Mouse (Mus musculus) liver, adult 2 months (tissue): ENCODE measurements around the gene Grb14. TPM values are rescaled to one million over a fixed set of nuclear protein-coding genes. Genes with fewer than 3 reads are reported as not detected.

Experiments
- DNase-seq: peaks from one replicate; pipeline ENCODE4 v3.0.0-alpha.2; 2011; ENCODE audit warnings: low read depth, low spot score; ENCODE audit errors: extremely low read depth
- H3K27ac ChIP-seq: fragments of 200-500 bp; replicated peaks from 2 replicates; pipeline ENCODE4 v1.5.1; 2012; ENCODE audit warnings: low read depth, mild to moderate bottlenecking, control low read depth, inconsistent platforms, low read length; ENCODE audit not compliant: insufficient read depth
- H3K27me3 ChIP-seq: fragments of 200-500 bp; 2 replicates; pipeline ENCODE4 v1.6.1; 2012; ENCODE audit warnings: mild to moderate bottlenecking, moderate library complexity, low read length, inconsistent platforms; ENCODE audit not compliant: control insufficient read depth, insufficient read depth
- H3K36me3 ChIP-seq: fragments of 200-500 bp; 2 replicates; pipeline ENCODE4 v1.6.1; 2012; ENCODE audit warnings: low read length, inconsistent platforms; ENCODE audit not compliant: control insufficient read depth, insufficient read depth
- H3K4me1 ChIP-seq: fragments of 200-500 bp; 2 replicates; pipeline ENCODE4 v1.6.1; 2011; ENCODE audit warnings: low read length; ENCODE audit not compliant: control insufficient read depth, insufficient read depth
- H3K4me3 ChIP-seq: fragments of 200-500 bp; 2 replicates; pipeline ENCODE4 v1.5.1; 2011; ENCODE audit warnings: low read depth, mild to moderate bottlenecking, control low read depth, low read length, moderate library complexity; ENCODE audit not compliant: insufficient read depth
- H3K79me2 ChIP-seq: fragments of 200-500 bp; 2 replicates; pipeline ENCODE4 v1.6.1; 2012; ENCODE audit warnings: inconsistent platforms, mild to moderate bottlenecking, low read length, moderate library complexity; ENCODE audit not compliant: control insufficient read depth, insufficient read depth
- H3K9ac ChIP-seq: fragments of 200-500 bp; 2 replicates; pipeline ENCODE4 v1.6.1; 2012; ENCODE audit warnings: low read depth, mild to moderate bottlenecking, control low read depth, inconsistent platforms, low read length
- CTCF ChIP-seq: fragments of 200-500 bp; IDR thresholded peaks from 2 replicates; pipeline ENCODE4 v1.5.1; 2011; ENCODE audit warnings: low read depth, low read length, control low read depth
- POLR2A ChIP-seq: fragments of 200-500 bp; IDR thresholded peaks from 2 replicates; pipeline ENCODE4 v1.6.1; 2011; ENCODE audit warnings: low read length, control low read depth; ENCODE audit not compliant: insufficient read depth; ENCODE audit errors: extremely low read depth
- WGBS: fragments of 180-500 bp; shearing (Covaris S2); methylation state at CpG from one replicate; pipeline ENCODE4 v1.1.7; 2018; 5-methylcytosine and 5-hydroxymethylcytosine counted together
- polyA plus RNA-seq: library from polyadenylated mRNA; depleted of rRNA; stranded (reverse); fragments of >200 nt; gene quantifications from 2 replicates; pipeline ENCODE4 v1.2.3, GENCODE M21; 2012
- total RNA-seq: library from RNA; depleted of rRNA; stranded (reverse); fragments of >200 nt; gene quantifications from 2 replicates; pipeline ENCODE4 v1.2.3, GENCODE M21; 2014

Gene Grb14
- total and polyA plus RNA-seq, 2 experiments: 17.6 to 47.6 TPM

DNA sequence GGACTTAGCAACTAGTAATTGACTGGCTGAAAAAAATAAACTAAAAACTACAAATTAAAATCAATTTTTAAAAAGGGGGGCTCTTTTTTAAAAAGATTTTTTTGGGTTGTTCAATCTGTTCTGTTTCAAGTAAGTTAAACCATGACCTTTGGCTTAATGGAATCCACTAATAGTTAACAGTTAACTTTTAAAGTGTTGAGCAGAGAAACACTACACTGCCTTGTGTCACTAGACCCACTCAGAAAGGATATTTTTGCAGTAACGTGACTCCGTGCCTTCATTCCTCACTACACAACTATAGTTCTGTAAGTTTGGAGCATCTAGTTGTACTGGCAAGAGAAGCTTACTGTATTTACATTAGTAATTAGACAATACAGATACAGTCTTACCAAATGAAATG lies 50.2 kb downstream of the Grb14 start:
- Histone ChIP-seq H3K4me1 (peaks cover 28% of the 10 kb centered on the region), H3K27ac (no peak overlapping the region), H3K4me3 (peak overlapping the region; percentile 39; the same call in 1 of the 2 replicates), H3K27me3 (no peaks in the 10 kb centered on the region), H3K9ac (no peak overlapping the region), H3K79me2 (peaks cover 20% of the 10 kb centered on the region; the same call in 1 of the 2 replicates), H3K36me3 (no peaks in the 10 kb centered on the region)
- DNase-seq: peak; percentile 96
- TF ChIP-seq CTCF (no peak), POLR2A (no peak)
- WGBS: 25% methylated on average over 2 of the region's 2 CpGs

DNA sequence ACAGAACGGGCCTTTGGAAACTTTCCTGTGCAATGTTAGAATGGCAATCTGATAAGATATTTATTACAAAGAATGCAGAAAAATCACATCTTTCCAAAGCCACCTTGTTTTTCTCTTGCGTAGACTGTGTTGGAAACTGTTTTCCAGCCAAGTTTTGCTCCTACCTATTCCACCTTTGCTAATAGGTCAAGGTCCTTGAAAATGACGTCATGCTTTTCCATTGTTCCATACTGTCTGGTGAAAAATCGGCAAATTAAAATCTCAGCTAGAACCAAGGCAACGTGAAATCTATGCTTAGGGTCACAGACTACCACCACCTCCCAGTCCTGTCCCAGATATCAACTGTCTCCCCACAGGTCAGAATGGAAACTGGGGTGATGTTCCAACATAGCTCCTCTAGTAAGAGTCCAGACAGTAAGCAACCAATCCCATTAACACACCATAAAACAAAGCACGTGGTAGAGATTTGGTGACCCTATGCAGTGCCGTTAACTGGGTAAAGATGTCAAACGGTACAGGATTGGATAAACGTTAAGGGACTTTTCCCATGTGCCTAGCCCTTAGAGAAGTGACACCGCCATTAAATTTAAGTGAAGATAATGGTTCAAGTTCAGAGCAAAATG lies 50.9 kb downstream of the Grb14 start:
- H3K4me3 ChIP-seq: peak overlapping the region; percentile 38
- peak overlapping the region; percentile 64; the same call in 1 of the 2 replicates for H3K9ac ChIP-seq
- WGBS: 21% methylated on average over 10 of the region's 10 CpGs
- H3K4me1 ChIP-seq: peaks cover 28% of the 10 kb centered on the region
- H3K27me3 ChIP-seq: no peaks in the 10 kb centered on the region
- TF ChIP-seq CTCF (no peak), POLR2A (no peak)
- no peaks in the 10 kb centered on the region for H3K36me3 ChIP-seq
- peaks cover 22% of the 10 kb centered on the region; the same call in 1 of the 2 replicates for H3K79me2 ChIP-seq
- H3K27ac ChIP-seq: peak overlapping the region; percentile 97
- DNase-seq: peak; percentile 88

DNA sequence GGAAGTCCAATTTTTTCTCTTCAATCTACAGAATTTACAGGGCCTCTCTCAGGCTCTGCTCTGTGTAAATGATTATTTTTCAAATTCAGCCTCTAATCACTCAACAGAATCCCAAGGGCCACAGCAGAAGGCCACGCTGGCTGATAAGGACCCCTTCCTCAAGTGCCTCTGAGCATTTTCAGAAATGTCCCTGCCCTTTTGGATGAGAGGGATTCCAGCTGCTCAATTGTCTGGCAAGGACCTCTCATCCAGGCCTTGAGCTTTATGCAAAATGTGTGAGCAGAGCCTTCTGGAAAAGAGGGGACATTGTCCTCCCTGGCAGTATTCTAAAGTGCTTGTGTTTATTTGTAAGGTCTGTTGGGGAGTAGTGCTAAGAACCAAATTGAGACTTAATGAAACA lies 51.7 kb downstream of the Grb14 start:
- Histone ChIP-seq H3K27ac (peak overlapping the region; percentile 81), H3K9ac (no peak overlapping the region), H3K27me3 (no peaks in the 10 kb centered on the region), H3K4me3 (no peak overlapping the region), H3K79me2 (peaks cover 19% of the 10 kb centered on the region; the same call in 1 of the 2 replicates), H3K4me1 (peaks cover 26% of the 10 kb centered on the region), H3K36me3 (no peaks in the 10 kb centered on the region)
- DNase-seq: peak; percentile 56
- TF ChIP-seq POLR2A (no peak), CTCF (no peak)
- WGBS: 68% methylated on average over 1 of the region's 1 CpGs

- no peak overlapping the region for H3K9ac ChIP-seq
- peaks cover 22% of the 10 kb centered on the region; the same call in 1 of the 2 replicates for H3K79me2 ChIP-seq
- no peaks in the 10 kb centered on the region for H3K36me3 ChIP-seq
- H3K4me1 ChIP-seq: peaks cover 29% of the 10 kb centered on the region
- DNase-seq: no peak
- 25% methylated on average over 5 of the region's 5 CpGs for WGBS
- peak overlapping the region; percentile 5; the same call in 1 of the 2 replicates for H3K27ac ChIP-seq
- no peaks in the 10 kb centered on the region for H3K27me3 ChIP-seq
- TF ChIP-seq CTCF (no peak), POLR2A (no peak)
- H3K4me3 ChIP-seq: no peak overlapping the region
Observed at GRCm38 (mm10) chr2:64971828-64972227, 53.0 kb downstream of the Grb14 start.

DNA sequence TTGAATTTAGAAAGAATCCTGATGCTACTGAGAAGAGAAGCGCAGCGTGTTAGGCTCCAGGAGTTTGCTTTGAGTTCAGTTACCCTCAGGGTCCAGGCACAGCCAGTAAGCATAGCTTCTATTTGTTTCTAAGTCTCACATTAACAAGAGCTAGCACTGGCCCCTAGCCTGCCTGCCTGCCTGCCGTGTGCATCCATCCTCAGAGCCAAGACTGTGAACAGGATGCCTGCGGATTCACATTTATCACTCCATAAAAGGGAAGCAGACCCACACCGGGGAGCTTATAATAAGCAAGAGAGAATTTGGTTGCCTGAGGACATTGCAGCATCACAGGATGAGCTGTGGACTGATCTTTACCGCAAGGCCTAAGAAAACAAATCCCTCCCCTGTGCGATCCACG lies 53.8 kb downstream of the Grb14 start:
- H3K36me3 ChIP-seq: no peaks in the 10 kb centered on the region
- TF ChIP-seq POLR2A (no peak), CTCF (no peak)
- H3K27me3 ChIP-seq: no peaks in the 10 kb centered on the region
- no peak overlapping the region for H3K9ac ChIP-seq
- H3K27ac ChIP-seq: 0 out of 2 replicates have a peak overlapping the region, but pooled peaks have one; percentile 9
- H3K4me1 ChIP-seq: peaks cover 27% of the 10 kb centered on the region
- no peak overlapping the region for H3K4me3 ChIP-seq
- WGBS: 72% methylated on average over 8 of the region's 8 CpGs
- peaks cover 23% of the 10 kb centered on the region; the same call in 1 of the 2 replicates for H3K79me2 ChIP-seq
- DNase-seq: no peak

DNA sequence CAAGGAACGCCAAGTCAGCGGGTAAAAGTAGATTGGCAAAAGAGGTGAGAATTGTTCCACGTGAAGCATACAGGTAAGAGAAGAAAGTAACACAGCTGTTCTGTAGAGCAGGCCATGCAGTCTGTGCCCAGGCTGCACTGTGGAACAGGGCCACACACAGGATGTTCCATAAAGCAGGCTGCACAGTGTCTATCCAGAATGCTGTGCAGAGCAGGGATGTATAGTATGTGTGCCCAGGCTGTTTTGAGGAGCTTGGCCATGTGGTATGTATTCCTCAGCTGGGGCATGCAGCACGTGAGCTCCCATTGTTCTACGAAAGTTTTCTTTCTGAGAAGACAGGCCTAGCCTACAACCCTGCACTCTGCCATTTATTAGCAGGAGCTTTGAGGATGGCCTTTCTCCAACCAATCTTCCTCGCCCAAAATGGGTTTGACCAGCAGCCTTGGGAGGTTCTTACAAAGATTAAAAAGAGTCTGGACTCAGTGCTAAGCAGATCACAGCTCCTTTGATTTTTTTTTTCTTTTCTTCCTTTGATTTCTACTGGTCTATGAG lies 57.8 kb downstream of the Grb14 start:
- Histone ChIP-seq H3K4me1 (peaks cover 11% of the 10 kb centered on the region), H3K9ac (no peak overlapping the region), H3K27ac (peak overlapping the region; percentile 1; the same call in 1 of the 2 replicates), H3K4me3 (no peak overlapping the region), H3K27me3 (no peaks in the 10 kb centered on the region), H3K79me2 (peaks cover 19% of the 10 kb centered on the region; the same call in 1 of the 2 replicates), H3K36me3 (no peaks in the 10 kb centered on the region)
- 84% methylated on average over 6 of the region's 6 CpGs for WGBS
- DNase-seq: no peak
- TF ChIP-seq POLR2A (no peak), CTCF (no peak)
